ENCODE assay signal across 10 mouse cellular contexts in genomic region chr5:135763526-135763925, GRCm38 (mm10). TPM values are rescaled to one million over a fixed set of nuclear protein-coding genes. Genes with fewer than 3 reads are reported as not detected.
A peak's percentile ranks its signal among the peaks of the same experiment; 100 is the strongest.
DNase-seq lines count a peak whose midpoint lies in the region; ATAC-seq lines count a peak whose summit lies in the region.
"Had no signal": no experiment of that assay in that cellular context is flagged by ENCODE, and none has a peak within 500 bp of the region (broad histone marks: within the 10 kb centered on the region; RNA-seq: fewer than 3 reads in every experiment).

No protein-coding gene starts in this region.

- WGBS in hindbrain, embryonic 14.5 days: 3% methylated on average over 7 of the region's 7 CpGs
- WGBS in hindbrain, embryonic 13.5 days: 2% methylated on average over 7 of the region's 7 CpGs
- WGBS in midbrain, embryonic 14.5 days: 5% methylated on average over 7 of the region's 7 CpGs

- no peak overlapping the region for H3K9ac ChIP-seq in hindbrain, embryonic 14.5 days
- no peak overlapping the region for H3K9ac ChIP-seq in hindbrain, embryonic 13.5 days
- H3K9ac ChIP-seq in midbrain, embryonic 14.5 days (replicated peaks; ENCODE audit: low read length): no peak overlapping the region
- H3K9ac ChIP-seq: embryonic facial prominence, embryonic 13.5 days; midbrain, embryonic 12.5 days had no signal

- H3K27ac ChIP-seq in hindbrain, embryonic 14.5 days: no peak overlapping the region
- H3K27ac ChIP-seq in hindbrain, embryonic 13.5 days: no peak overlapping the region
- H3K27ac ChIP-seq in midbrain, embryonic 14.5 days (replicated peaks; ENCODE audit: low read depth, low read length): no peak overlapping the region
- H3K27ac ChIP-seq: embryonic facial prominence, embryonic 13.5 days; midbrain, embryonic 12.5 days had no signal

- H3K9me3 ChIP-seq in hindbrain, embryonic 14.5 days (ENCODE audit: control insufficient read depth, low read length): no peaks in the 10 kb centered on the region
- no peaks in the 10 kb centered on the region for H3K9me3 ChIP-seq in hindbrain, embryonic 13.5 days
- H3K9me3 ChIP-seq in midbrain, embryonic 14.5 days (ENCODE audit: control insufficient read depth, low read length): no peaks in the 10 kb centered on the region
- H3K9me3 ChIP-seq: embryonic facial prominence, embryonic 13.5 days; midbrain, embryonic 12.5 days had no signal

- no peaks in the 10 kb centered on the region for H3K27me3 ChIP-seq in hindbrain, embryonic 14.5 days (ENCODE audit: control insufficient read depth, insufficient read depth, low read length)
- H3K27me3 ChIP-seq in hindbrain, embryonic 13.5 days: no peaks in the 10 kb centered on the region
- no peaks in the 10 kb centered on the region for H3K27me3 ChIP-seq in midbrain, embryonic 14.5 days (ENCODE audit: control insufficient read depth, insufficient read depth, low read length)

- no peaks in the 10 kb centered on the region for H3K4me1 ChIP-seq in hindbrain, embryonic 14.5 days (replicated peaks; ENCODE audit: control insufficient read depth, insufficient read depth, low read length)
- no peaks in the 10 kb centered on the region for H3K4me1 ChIP-seq in hindbrain, embryonic 13.5 days (replicated peaks)
- no peaks in the 10 kb centered on the region for H3K4me1 ChIP-seq in midbrain, embryonic 14.5 days (ENCODE audit: control insufficient read depth, insufficient read depth, low read length)
- H3K4me1 ChIP-seq: midbrain, embryonic 12.5 days had no signal

- H3K4me3 ChIP-seq in hindbrain, embryonic 14.5 days (replicated peaks; ENCODE audit: low read length): no peak overlapping the region
- H3K4me3 ChIP-seq in hindbrain, embryonic 13.5 days: no peak overlapping the region
- no peak overlapping the region for H3K4me3 ChIP-seq in midbrain, embryonic 14.5 days (replicated peaks; ENCODE audit: low read depth, low read length)
- H3K4me3 ChIP-seq: embryonic facial prominence, embryonic 13.5 days; midbrain, embryonic 12.5 days had no signal

- no peak for ATAC-seq in hindbrain, embryonic 14.5 days (ENCODE audit: low FRiP score)
- no peak for ATAC-seq in hindbrain, embryonic 13.5 days (ENCODE audit: low FRiP score)
- no peak for ATAC-seq in midbrain, embryonic 14.5 days (ENCODE audit: low FRiP score, low TSS enrichment)

- no peak overlapping the region for H3K4me2 ChIP-seq in hindbrain, embryonic 14.5 days (replicated peaks)
- H3K4me2 ChIP-seq in hindbrain, embryonic 13.5 days: no peak overlapping the region
- H3K4me2 ChIP-seq in midbrain, embryonic 14.5 days (ENCODE audit: low read length): no peak overlapping the region
- H3K4me2 ChIP-seq: embryonic facial prominence, embryonic 13.5 days; midbrain, embryonic 12.5 days had no signal

- peak; percentile 93 for DNase-seq in hindbrain, embryonic 14.5 days (ENCODE audit: low spot score)
- DNase-seq in ZHBTc4 (ENCODE audit: low read depth, low spot score): peak; percentile 82
- peak; percentile 89 for DNase-seq in embryo, embryonic 10.5 days (ENCODE audit: low spot score)
- DNase-seq in heart, adult 9 months (ENCODE audit: low spot score in 2 of 2): peak; percentile 52 to 71
- DNase-seq in layer of hippocampus, postnatal 36 days: peak; percentile 59 to 67
- peak; percentile 93 for DNase-seq in midbrain, embryonic 14.5 days
- peak; percentile 52 to 81 for DNase-seq in spleen, postnatal 4 days (ENCODE audit: low spot score in 2 of 2)

- no peaks in the 10 kb centered on the region for H3K36me3 ChIP-seq in hindbrain, embryonic 14.5 days (replicated peaks; ENCODE audit: control insufficient read depth, insufficient read depth)
- H3K36me3 ChIP-seq in hindbrain, embryonic 13.5 days: no peaks in the 10 kb centered on the region
- H3K36me3 ChIP-seq in midbrain, embryonic 14.5 days (ENCODE audit: control insufficient read depth, insufficient read depth, low read length): no peaks in the 10 kb centered on the region
- H3K36me3 ChIP-seq: embryonic facial prominence, embryonic 13.5 days; midbrain, embryonic 12.5 days had no signal

RNA-seq across cellular contexts. Expression of gene Styxl1, which starts 14.7 kb away (rescaled TPM):
- 0.25 and 0.30 TPM in 2 replicates for polyA plus RNA-seq in hindbrain, embryonic 14.5 days (2014; fragmentation: Nextera tagmentation; extraction: Ambion mirVana)
- polyA plus RNA-seq in hindbrain, embryonic 13.5 days (2015; fragmentation: Nextera tagmentation; extraction: Ambion mirVana): 0.25 and 0.65 TPM in 2 replicates
- not detected for total RNA-seq in layer of hippocampus, postnatal 36 days (2021)
- polyA plus RNA-seq in midbrain, embryonic 14.5 days (2014; fragmentation: Nextera tagmentation; extraction: Ambion mirVana): 0.23 and 0.63 TPM in 2 replicates

RNA-seq across cellular contexts. Expression of gene Mdh2, which starts 14.8 kb away (rescaled TPM):
- polyA plus RNA-seq in hindbrain, embryonic 14.5 days (2014; fragmentation: Nextera tagmentation; extraction: Ambion mirVana): 599 and 617 TPM in 2 replicates
- polyA plus RNA-seq in hindbrain, embryonic 13.5 days (2015; fragmentation: Nextera tagmentation; extraction: Ambion mirVana): 593 and 594 TPM in 2 replicates
- total RNA-seq in layer of hippocampus, postnatal 36 days (2021): 100 to 1,000 TPM; 387 to 407 TPM
- polyA plus RNA-seq in midbrain, embryonic 14.5 days (2014; fragmentation: Nextera tagmentation; extraction: Ambion mirVana): 573 and 587 TPM in 2 replicates

RNA-seq across cellular contexts. Expression of gene Tmem120a, which starts 19.3 kb away (rescaled TPM):
- 89.0 and 90.2 TPM in 2 replicates for polyA plus RNA-seq in hindbrain, embryonic 14.5 days (2014; fragmentation: Nextera tagmentation; extraction: Ambion mirVana)
- polyA plus RNA-seq in hindbrain, embryonic 13.5 days (2015; fragmentation: Nextera tagmentation; extraction: Ambion mirVana): 80.6 and 80.8 TPM in 2 replicates
- total RNA-seq in layer of hippocampus, postnatal 36 days (2021): 10 to 100 TPM; 12.4 to 16.4 TPM
- polyA plus RNA-seq in midbrain, embryonic 14.5 days (2014; fragmentation: Nextera tagmentation; extraction: Ambion mirVana): 76.8 and 79.8 TPM in 2 replicates

RNA-seq across cellular contexts. Expression of gene Srrm3, which starts 43.2 kb away (rescaled TPM):
- 49.3 and 51.3 TPM in 2 replicates for polyA plus RNA-seq in hindbrain, embryonic 14.5 days (2014; fragmentation: Nextera tagmentation; extraction: Ambion mirVana)
- polyA plus RNA-seq in hindbrain, embryonic 13.5 days (2015; fragmentation: Nextera tagmentation; extraction: Ambion mirVana): 88.0 and 90.6 TPM in 2 replicates
- 10 to 100 TPM; 83.5 to 86.9 TPM for total RNA-seq in layer of hippocampus, postnatal 36 days (2021)
- polyA plus RNA-seq in midbrain, embryonic 14.5 days (2014; fragmentation: Nextera tagmentation; extraction: Ambion mirVana): 59.8 and 66.2 TPM in 2 replicates
